Mouse (Mus musculus): Measurements from ENCODE around the gene Atp5g2. TPM values are rescaled to one million over a fixed set of nuclear protein-coding genes. Genes with fewer than 3 reads are reported as not detected.

The Atp5g2 gene
- polyA plus RNA-seq, 1 experiment from 2014 or later = 56.4 TPM

DNA sequence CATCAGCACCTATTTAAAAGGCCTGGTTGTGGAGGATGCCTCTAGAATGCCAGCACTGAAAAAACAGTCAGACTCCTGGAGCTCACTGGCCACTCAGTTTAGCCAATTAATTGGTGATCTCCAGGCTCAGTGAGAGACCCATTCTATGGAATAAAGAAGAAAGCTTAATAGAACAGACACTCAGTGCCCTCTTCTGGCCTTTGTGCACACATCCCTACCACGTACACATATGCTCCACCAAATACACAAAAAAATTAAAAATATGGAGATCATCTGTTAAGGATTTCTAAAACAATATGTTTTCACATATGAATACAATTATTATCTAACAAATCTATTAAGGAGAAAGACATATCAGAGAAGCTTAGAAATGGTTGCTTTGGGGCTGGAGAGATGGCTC lies 51.4 kb downstream of the Atp5g2 start:
- H3K4me1 ChIP-seq (replicated peaks) = peaks cover 14% of the 10 kb centered on the region
- 85% methylated on average over 1 of the region's 1 CpGs for WGBS
- H3K4me3 ChIP-seq = no peak overlapping the region
- H3K36me3 ChIP-seq = no peaks in the 10 kb centered on the region
- H3K9me3 ChIP-seq = no peaks in the 10 kb centered on the region
- no peak for ATAC-seq (ENCODE audit: low FRiP score)
- H3K9ac ChIP-seq = no peak overlapping the region
- H3K27ac ChIP-seq = no peak overlapping the region
- H3K27me3 ChIP-seq = no peaks in the 10 kb centered on the region
- no peak overlapping the region for H3K4me2 ChIP-seq

DNA sequence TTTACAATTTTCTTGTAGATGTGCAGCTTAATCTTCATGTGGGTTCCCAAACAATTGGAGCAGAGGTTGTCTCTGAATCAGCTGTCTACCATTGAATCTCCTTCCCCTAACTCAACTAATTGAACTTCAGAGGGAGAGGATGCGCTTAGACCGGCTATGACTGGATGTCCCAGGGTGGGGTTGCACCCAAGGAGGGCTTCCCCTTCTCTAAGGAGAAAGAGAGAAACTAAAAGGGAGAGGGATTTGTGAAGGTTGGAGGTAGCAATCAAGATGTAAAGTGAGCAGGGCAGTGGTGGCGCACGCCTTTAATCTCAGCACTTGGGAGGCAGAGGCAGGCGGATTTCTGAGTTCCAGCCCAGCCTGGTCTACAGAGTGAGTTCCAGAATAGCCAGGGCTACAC lies 52.7 kb downstream of the Atp5g2 start:
- Histone ChIP-seq H3K4me2 (no peak overlapping the region), H3K4me1 (replicated peaks) (peaks cover 11% of the 10 kb centered on the region), H3K27ac (no peak overlapping the region), H3K27me3 (no peaks in the 10 kb centered on the region), H3K9ac (no peak overlapping the region), H3K36me3 (no peaks in the 10 kb centered on the region), H3K9me3 (no peaks in the 10 kb centered on the region), H3K4me3 (no peak overlapping the region)
- no peak for ATAC-seq (ENCODE audit: low FRiP score)
- 96% methylated on average over 5 of the region's 5 CpGs for WGBS

DNA sequence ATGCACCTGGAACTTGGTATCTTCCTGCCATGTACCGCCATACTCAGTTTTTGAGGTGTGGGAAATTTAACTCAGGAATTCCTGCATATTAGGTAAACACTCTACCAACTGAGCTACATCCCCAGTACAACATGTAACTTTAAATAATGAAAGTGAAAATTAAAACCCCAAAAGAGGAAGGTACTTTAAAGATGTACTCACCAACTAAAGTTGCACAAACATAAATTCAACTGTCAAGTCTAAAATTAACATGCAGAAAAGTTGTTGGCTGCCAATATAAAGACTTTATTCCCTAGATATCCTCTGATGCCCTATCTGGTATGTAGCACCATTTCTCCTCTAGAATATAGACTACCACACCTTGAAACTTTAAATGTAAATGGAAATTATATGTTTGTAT lies 54.5 kb downstream of the Atp5g2 start:
- ATAC-seq (ENCODE audit: low FRiP score) = no peak
- H3K9me3 ChIP-seq = no peaks in the 10 kb centered on the region
- WGBS = 100% methylated on average over 1 of the region's 1 CpGs
- no peaks in the 10 kb centered on the region for H3K4me1 ChIP-seq (replicated peaks)
- no peak overlapping the region for H3K27ac ChIP-seq
- H3K4me2 ChIP-seq = no peak overlapping the region
- H3K9ac ChIP-seq = no peak overlapping the region
- H3K36me3 ChIP-seq = no peaks in the 10 kb centered on the region
- no peaks in the 10 kb centered on the region for H3K27me3 ChIP-seq
- H3K4me3 ChIP-seq = no peak overlapping the region

DNA sequence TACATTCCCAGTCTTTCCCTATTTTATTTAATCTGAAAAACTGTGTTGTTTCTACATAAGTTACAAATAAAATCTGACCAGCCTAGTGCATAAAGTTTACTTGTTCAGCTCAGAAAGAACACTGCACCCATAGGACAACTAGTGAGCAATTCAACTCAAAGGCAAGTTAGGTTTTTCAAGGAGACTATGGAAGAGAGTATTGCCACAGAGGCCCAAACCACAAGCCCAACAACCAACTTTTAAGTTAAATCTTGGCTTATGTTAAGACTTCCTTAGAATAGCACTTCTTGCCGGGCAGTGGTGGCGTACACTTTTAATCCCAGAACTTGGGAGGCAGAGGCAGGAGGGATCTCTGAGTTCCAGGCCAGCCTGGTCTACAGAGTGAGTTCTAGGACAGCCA lies 56.0 kb downstream of the Atp5g2 start:
- H3K9me3 ChIP-seq = no peaks in the 10 kb centered on the region
- no peak overlapping the region for H3K9ac ChIP-seq
- no peak for ATAC-seq (ENCODE audit: low FRiP score)
- no peaks in the 10 kb centered on the region for H3K4me1 ChIP-seq (replicated peaks)
- no peaks in the 10 kb centered on the region for H3K36me3 ChIP-seq
- WGBS = 98% methylated on average over 2 of the region's 2 CpGs
- no peak overlapping the region for H3K4me3 ChIP-seq
- no peak overlapping the region for H3K27ac ChIP-seq
- H3K4me2 ChIP-seq = no peak overlapping the region
- no peaks in the 10 kb centered on the region for H3K27me3 ChIP-seq

DNA sequence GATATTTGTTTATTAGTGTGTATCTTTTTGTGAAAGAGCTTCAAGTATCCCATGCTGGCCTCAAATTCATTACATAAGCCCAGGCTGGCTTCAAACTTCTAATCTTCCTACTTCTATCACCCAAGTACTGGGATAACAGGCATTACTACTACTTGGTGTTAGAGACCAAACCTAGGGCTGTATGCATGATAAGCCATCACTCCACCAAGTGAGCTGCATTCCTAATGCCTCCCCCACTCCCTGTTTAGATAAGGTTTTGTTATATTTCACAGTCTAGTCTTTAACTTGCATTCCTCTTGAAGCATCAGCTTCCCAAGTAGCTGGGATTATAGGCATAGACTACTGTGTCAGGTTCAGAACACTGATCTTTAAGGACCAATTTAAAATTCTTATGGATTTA lies 57.9 kb downstream of the Atp5g2 start:
- H3K27ac ChIP-seq = no peak overlapping the region
- no peak overlapping the region for H3K4me3 ChIP-seq
- H3K4me2 ChIP-seq = no peak overlapping the region
- no peaks in the 10 kb centered on the region for H3K27me3 ChIP-seq
- H3K9me3 ChIP-seq = no peaks in the 10 kb centered on the region
- ATAC-seq (ENCODE audit: low FRiP score) = no peak
- H3K36me3 ChIP-seq = no peaks in the 10 kb centered on the region
- H3K9ac ChIP-seq = no peak overlapping the region
- H3K4me1 ChIP-seq (replicated peaks) = no peaks in the 10 kb centered on the region

DNA sequence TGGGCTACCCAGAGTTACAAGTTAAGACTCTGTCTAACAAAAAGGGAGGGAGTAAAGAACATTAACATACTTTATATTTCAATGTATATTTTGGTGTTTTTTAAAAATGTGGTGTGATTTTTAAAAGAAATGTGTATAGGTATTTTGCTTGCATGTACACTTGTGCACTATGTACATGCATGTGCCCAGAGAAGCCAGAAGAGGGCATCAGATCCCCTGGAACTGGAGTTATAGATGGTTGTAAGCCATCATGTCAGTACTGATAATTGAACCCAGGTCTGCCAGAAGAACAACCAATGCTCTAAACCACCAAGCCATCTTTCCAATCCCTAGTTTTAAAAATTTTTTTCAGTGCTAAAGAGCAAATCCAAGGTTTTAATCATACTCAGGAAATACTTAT lies 59.2 kb downstream of the Atp5g2 start:
- H3K4me2 ChIP-seq = no peak overlapping the region
- H3K27me3 ChIP-seq = no peaks in the 10 kb centered on the region
- H3K4me3 ChIP-seq = no peak overlapping the region
- H3K27ac ChIP-seq = no peak overlapping the region
- no peaks in the 10 kb centered on the region for H3K4me1 ChIP-seq (replicated peaks)
- H3K9ac ChIP-seq = no peak overlapping the region
- H3K36me3 ChIP-seq = no peaks in the 10 kb centered on the region
- no peaks in the 10 kb centered on the region for H3K9me3 ChIP-seq
- ATAC-seq (ENCODE audit: low FRiP score) = no peak

MicroRNAs within 50 kb of the gene (microRNA counts, 519-probe panel; counts per million panel counts)
- 51.3 counts per million for microRNA mmu-miR-688

Small RNA genes within 50 kb of the gene (microRNA-seq; reads per million reads assigned to microRNA genes)
- gene Mir688 = not detected

Other genes starting within 250 kb of the Atp5g2 start
- 0.14 and 0.40 TPM in 2 replicates for gene Amhr2, start 227.0 kb downstream of the Atp5g2 start, polyA plus RNA-seq (2015; fragmentation: Nextera tagmentation; extraction: Ambion mirVana)
- gene Prr13, start 213.3 kb downstream of the Atp5g2 start, polyA plus RNA-seq (2015; fragmentation: Nextera tagmentation; extraction: Ambion mirVana) = 107 and 109 TPM in 2 replicates
- gene Pcbp2, start 201.8 kb downstream of the Atp5g2 start, polyA plus RNA-seq (2015; fragmentation: Nextera tagmentation; extraction: Ambion mirVana) = 148 and 150 TPM in 2 replicates
- 6.3 and 17.2 TPM in 2 replicates for gene Gm10337, start 168.6 kb downstream of the Atp5g2 start, polyA plus RNA-seq (2015; fragmentation: Nextera tagmentation; extraction: Ambion mirVana)
- 48.9 and 49.6 TPM in 2 replicates for gene Map3k12, start 155.3 kb downstream of the Atp5g2 start, polyA plus RNA-seq (2015; fragmentation: Nextera tagmentation; extraction: Ambion mirVana)
- 94.5 and 94.6 TPM in 2 replicates for gene Tarbp2, start 154.2 kb downstream of the Atp5g2 start, polyA plus RNA-seq (2015; fragmentation: Nextera tagmentation; extraction: Ambion mirVana)
- gene Npff, start 147.4 kb downstream of the Atp5g2 start, polyA plus RNA-seq (2015; fragmentation: Nextera tagmentation; extraction: Ambion mirVana) = 6.1 and 7.1 TPM in 2 replicates
- gene Gm28047, start 47.3 kb downstream of the Atp5g2 start, polyA plus RNA-seq (2015; fragmentation: Nextera tagmentation; extraction: Ambion mirVana) = not detected in 2 replicates
- 19.7 and 21.1 TPM in 2 replicates for gene Atf7, start 46.9 kb downstream of the Atp5g2 start, polyA plus RNA-seq (2015; fragmentation: Nextera tagmentation; extraction: Ambion mirVana)
- gene Calcoco1, start 49.8 kb upstream of the Atp5g2 start, polyA plus RNA-seq (2015; fragmentation: Nextera tagmentation; extraction: Ambion mirVana) = 41.8 and 42.3 TPM in 2 replicates
- not detected in 2 replicates for gene Hoxc13, start 248.8 kb upstream of the Atp5g2 start, polyA plus RNA-seq (2015; fragmentation: Nextera tagmentation; extraction: Ambion mirVana)

Measured in hindbrain, embryonic 13.5 days (tissue).